Mouse (Mus musculus): ENCODE results near the gene Cyb561. TPM values are rescaled to one million over a fixed set of nuclear protein-coding genes. Genes with fewer than 3 reads are reported as not detected.

Gene Cyb561
- polyA plus RNA-seq, 1 experiment = 21.4 TPM

DNA sequence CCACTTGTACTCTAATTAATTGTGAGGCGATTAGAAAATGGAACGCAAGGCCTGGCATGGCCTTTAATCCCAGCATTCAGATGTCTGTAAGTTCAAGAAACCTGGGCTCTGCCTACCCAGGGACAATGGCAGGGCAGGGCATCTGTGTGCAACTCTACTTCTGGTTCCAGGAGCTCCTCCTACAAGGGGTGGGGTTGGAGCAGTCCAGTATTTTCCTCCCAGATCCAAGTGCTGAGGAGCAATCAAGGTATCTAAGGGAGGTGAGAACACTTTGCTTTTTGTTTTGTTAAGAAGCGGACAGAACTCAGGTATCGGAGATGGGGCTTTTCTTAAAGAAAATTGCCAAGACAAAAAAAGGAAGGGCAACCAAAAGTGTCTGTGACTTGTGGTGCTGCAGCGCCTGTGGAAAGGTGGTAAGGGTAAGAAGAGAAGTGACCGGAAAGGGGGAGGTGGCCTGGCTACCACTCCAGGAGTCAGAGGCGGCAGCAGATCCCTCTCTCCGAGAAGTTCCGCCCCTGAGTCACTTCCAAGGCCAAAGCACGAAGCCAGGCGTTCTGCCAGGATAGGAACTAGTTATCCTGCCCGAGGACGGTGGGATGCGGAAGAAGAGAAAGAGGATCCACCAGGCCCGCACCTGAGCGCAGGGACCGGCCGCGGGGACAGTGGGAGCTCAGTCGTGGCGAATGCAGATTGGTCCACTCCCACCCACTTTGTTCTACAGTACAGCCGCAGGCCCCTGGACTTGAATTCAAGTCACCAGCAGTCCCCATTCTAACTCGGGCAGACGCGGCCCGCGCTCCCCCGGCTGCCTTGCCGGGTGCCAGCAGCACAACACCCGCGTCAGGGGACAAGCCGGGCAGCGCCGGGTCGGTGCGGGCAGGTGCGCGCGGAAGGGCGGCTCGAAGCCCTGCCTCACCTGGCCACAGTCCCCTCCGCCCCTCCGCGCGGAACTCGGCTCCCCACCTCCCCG, 9.7 kb downstream of the Cyb561 start:
- H3K9ac ChIP-seq (ENCODE audit: low read depth, poor library complexity, severe bottlenecking) = peak overlapping the region; percentile 85
- no peaks in the 10 kb centered on the region for H3K27me3 ChIP-seq (ENCODE audit: control insufficient read depth, insufficient read depth, low read length, poor library complexity, severe bottlenecking)
- no peak for TF ChIP-seq CTCF (IDR thresholded peaks at IDR 0.05; ENCODE audit: low read depth, low read length)
- TF ChIP-seq EP300 (IDR thresholded peaks at IDR 0.05; ENCODE audit: insufficient read depth, low read depth, low read length) = no peak
- TF ChIP-seq POLR2A (IDR thresholded peaks at IDR 0.05; ENCODE audit: insufficient read depth, low read length) = no peak
- no peaks in the 10 kb centered on the region for H3K4me1 ChIP-seq (ENCODE audit: control insufficient read depth, insufficient read depth, low read length)
- no peaks in the 10 kb centered on the region for H3K9me3 ChIP-seq (replicated peaks; ENCODE audit: control insufficient read depth, insufficient read depth, low read length, poor library complexity, severe bottlenecking)
- H3K4me3 ChIP-seq (ENCODE audit: low read depth, low read length) = peak overlapping the region; percentile 86
- H3K36me3 ChIP-seq (ENCODE audit: control insufficient read depth, insufficient read depth, low read length, poor library complexity, severe bottlenecking) = no peaks in the 10 kb centered on the region
- H3K27ac ChIP-seq (ENCODE audit: insufficient read depth, low read length) = no peak overlapping the region

DNA sequence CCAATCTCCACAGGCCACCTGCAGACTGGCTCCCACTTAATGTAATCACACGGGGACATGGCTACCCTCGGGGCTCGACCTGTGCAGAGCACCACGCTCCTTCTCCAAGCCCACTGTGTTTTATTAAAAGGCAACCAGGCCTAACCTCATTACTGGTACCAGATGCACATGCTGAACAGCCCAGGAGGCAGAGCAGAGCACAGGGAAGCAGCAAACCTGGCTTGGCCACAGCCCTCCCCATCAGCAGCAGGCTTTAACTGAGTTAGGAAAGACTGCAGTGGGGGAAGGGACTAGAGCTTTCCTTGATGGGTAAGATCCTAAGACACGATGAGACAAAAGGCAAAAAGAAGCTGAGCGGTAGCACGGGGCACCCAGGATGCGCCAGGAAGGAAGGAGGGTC, 11.2 kb downstream of the Cyb561 start:
- TF ChIP-seq CTCF (IDR thresholded peaks at IDR 0.05; ENCODE audit: low read depth, low read length) (no peak), EP300 (IDR thresholded peaks at IDR 0.05; ENCODE audit: insufficient read depth, low read depth, low read length) (no peak), POLR2A (IDR thresholded peaks at IDR 0.05; ENCODE audit: insufficient read depth, low read length) (no peak)
- Histone ChIP-seq H3K4me3 (ENCODE audit: low read depth, low read length) (no peak overlapping the region), H3K27me3 (ENCODE audit: control insufficient read depth, insufficient read depth, low read length, poor library complexity, severe bottlenecking) (no peaks in the 10 kb centered on the region), H3K9me3 (replicated peaks; ENCODE audit: control insufficient read depth, insufficient read depth, low read length, poor library complexity, severe bottlenecking) (no peaks in the 10 kb centered on the region), H3K36me3 (ENCODE audit: control insufficient read depth, insufficient read depth, low read length, poor library complexity, severe bottlenecking) (no peaks in the 10 kb centered on the region), H3K9ac (ENCODE audit: low read depth, poor library complexity, severe bottlenecking) (no peak overlapping the region), H3K27ac (ENCODE audit: insufficient read depth, low read length) (no peak overlapping the region), H3K4me1 (ENCODE audit: control insufficient read depth, insufficient read depth, low read length) (no peaks in the 10 kb centered on the region)

DNA sequence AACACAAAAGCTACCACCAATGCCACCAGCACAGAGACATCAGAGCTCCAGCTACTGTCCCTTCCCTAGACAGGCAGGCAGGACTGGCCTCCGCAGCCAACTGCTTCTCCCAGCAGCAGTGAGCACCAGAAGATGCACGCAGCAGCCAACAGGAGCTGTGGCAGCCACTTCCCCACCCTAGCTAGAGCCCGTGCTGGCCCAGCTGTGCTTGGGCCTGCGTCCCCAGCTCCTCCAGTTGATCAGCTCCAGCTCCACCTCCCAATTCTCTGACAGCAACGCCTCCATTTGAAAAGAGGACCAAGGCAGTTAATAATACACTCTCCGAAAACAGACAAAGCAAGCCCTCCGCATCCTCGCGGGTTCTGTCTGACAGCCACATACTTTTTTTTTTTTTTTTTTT, 14.4 kb downstream of the Cyb561 start:
- Histone ChIP-seq H3K4me1 (ENCODE audit: control insufficient read depth, insufficient read depth, low read length) (no peaks in the 10 kb centered on the region), H3K27ac (ENCODE audit: insufficient read depth, low read length) (no peak overlapping the region), H3K9me3 (replicated peaks; ENCODE audit: control insufficient read depth, insufficient read depth, low read length, poor library complexity, severe bottlenecking) (no peaks in the 10 kb centered on the region), H3K27me3 (ENCODE audit: control insufficient read depth, insufficient read depth, low read length, poor library complexity, severe bottlenecking) (no peaks in the 10 kb centered on the region), H3K36me3 (ENCODE audit: control insufficient read depth, insufficient read depth, low read length, poor library complexity, severe bottlenecking) (no peaks in the 10 kb centered on the region), H3K4me3 (ENCODE audit: low read depth, low read length) (no peak overlapping the region; the same call in 1 of the 2 replicates), H3K9ac (ENCODE audit: low read depth, poor library complexity, severe bottlenecking) (no peak overlapping the region)
- TF ChIP-seq EP300 (IDR thresholded peaks at IDR 0.05; ENCODE audit: insufficient read depth, low read depth, low read length) (no peak), CTCF (IDR thresholded peaks at IDR 0.05; ENCODE audit: low read depth, low read length) (no peak), POLR2A (IDR thresholded peaks at IDR 0.05; ENCODE audit: insufficient read depth, low read length) (no peak)

DNA sequence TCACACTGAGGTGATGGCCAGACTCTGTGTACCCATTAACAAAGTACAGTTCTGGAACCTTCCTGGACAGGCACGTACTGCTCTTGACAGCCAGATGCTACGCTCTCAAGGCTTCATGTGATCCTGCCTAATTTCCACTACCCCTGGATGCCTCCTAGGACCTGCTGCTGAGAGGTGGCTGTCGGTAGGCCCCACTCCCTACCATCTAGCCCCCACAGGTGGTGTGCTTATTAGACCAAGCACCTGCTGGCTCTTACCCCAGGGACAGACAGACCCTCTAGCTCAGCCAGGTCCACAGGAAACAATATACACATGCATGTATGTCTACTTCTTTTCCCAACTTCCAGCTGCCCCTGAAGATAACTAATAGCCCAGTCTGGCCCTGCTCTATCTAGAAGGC, 16.2 kb downstream of the Cyb561 start:
- Histone ChIP-seq H3K4me3 (ENCODE audit: low read depth, low read length) (no peak overlapping the region), H3K36me3 (ENCODE audit: control insufficient read depth, insufficient read depth, low read length, poor library complexity, severe bottlenecking) (no peaks in the 10 kb centered on the region), H3K27ac (ENCODE audit: insufficient read depth, low read length) (no peak overlapping the region), H3K27me3 (ENCODE audit: control insufficient read depth, insufficient read depth, low read length, poor library complexity, severe bottlenecking) (no peaks in the 10 kb centered on the region), H3K9me3 (replicated peaks; ENCODE audit: control insufficient read depth, insufficient read depth, low read length, poor library complexity, severe bottlenecking) (no peaks in the 10 kb centered on the region), H3K4me1 (ENCODE audit: control insufficient read depth, insufficient read depth, low read length) (no peaks in the 10 kb centered on the region), H3K9ac (ENCODE audit: low read depth, poor library complexity, severe bottlenecking) (no peak overlapping the region)
- no peak for TF ChIP-seq POLR2A (IDR thresholded peaks at IDR 0.05; ENCODE audit: insufficient read depth, low read length)

DNA sequence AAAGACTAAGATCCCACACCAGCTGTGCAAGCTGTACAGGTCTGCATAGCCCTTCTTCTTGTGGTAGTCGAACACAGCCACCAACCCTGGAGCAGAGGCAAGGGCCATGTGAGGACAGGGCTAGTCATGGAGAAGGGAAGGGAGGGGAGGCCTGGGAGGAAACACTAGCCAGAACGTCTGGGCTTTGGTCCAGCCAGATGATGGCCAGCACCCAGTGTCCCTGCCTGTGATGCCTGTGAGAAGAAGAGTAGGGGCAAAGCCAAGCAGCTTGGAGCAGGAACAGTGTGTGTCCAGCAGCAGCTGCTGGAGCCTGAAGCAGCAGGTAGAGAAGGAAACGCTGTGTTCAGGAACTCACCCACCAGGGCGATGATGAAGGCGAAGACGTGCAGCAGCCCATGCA, 16.9 kb downstream of the Cyb561 start:
- Histone ChIP-seq H3K9ac (ENCODE audit: low read depth, poor library complexity, severe bottlenecking) (no peak overlapping the region), H3K27me3 (ENCODE audit: control insufficient read depth, insufficient read depth, low read length, poor library complexity, severe bottlenecking) (no peaks in the 10 kb centered on the region), H3K4me3 (ENCODE audit: low read depth, low read length) (no peak overlapping the region), H3K36me3 (ENCODE audit: control insufficient read depth, insufficient read depth, low read length, poor library complexity, severe bottlenecking) (no peaks in the 10 kb centered on the region), H3K4me1 (ENCODE audit: control insufficient read depth, insufficient read depth, low read length) (no peaks in the 10 kb centered on the region), H3K27ac (ENCODE audit: insufficient read depth, low read length) (no peak overlapping the region), H3K9me3 (replicated peaks; ENCODE audit: control insufficient read depth, insufficient read depth, low read length, poor library complexity, severe bottlenecking) (no peaks in the 10 kb centered on the region)
- TF ChIP-seq POLR2A (IDR thresholded peaks at IDR 0.05; ENCODE audit: insufficient read depth, low read length) (no peak), CTCF (IDR thresholded peaks at IDR 0.05; ENCODE audit: low read depth, low read length) (no peak), EP300 (IDR thresholded peaks at IDR 0.05; ENCODE audit: insufficient read depth, low read depth, low read length) (no peak)

DNA sequence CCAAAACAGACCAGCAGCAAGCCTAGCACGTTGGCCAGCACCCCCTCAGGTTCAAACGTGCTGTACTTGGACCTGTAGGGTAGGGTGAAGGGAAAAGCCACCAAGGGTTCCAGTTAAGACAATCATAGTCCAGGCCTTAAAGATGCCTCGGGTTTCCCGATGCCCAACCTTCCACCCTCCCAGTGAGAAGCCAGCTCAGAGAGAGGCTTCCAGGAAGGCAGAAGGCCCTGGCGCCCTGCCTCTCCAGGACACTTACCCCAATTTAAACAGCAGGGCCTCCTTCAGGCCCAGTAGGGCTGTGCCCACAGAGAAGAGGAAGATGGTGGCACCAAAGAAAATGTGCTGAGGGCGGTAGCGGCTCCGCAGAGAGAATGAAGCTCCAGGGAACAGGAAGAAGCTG, 17.6 kb downstream of the Cyb561 start:
- Histone ChIP-seq H3K4me1 (ENCODE audit: control insufficient read depth, insufficient read depth, low read length) (no peaks in the 10 kb centered on the region), H3K9me3 (replicated peaks; ENCODE audit: control insufficient read depth, insufficient read depth, low read length, poor library complexity, severe bottlenecking) (no peaks in the 10 kb centered on the region), H3K27ac (ENCODE audit: insufficient read depth, low read length) (no peak overlapping the region), H3K4me3 (ENCODE audit: low read depth, low read length) (no peak overlapping the region), H3K9ac (ENCODE audit: low read depth, poor library complexity, severe bottlenecking) (no peak overlapping the region), H3K36me3 (ENCODE audit: control insufficient read depth, insufficient read depth, low read length, poor library complexity, severe bottlenecking) (no peaks in the 10 kb centered on the region), H3K27me3 (ENCODE audit: control insufficient read depth, insufficient read depth, low read length, poor library complexity, severe bottlenecking) (no peaks in the 10 kb centered on the region)
- no peak for TF ChIP-seq POLR2A (IDR thresholded peaks at IDR 0.05; ENCODE audit: insufficient read depth, low read length)
- TF ChIP-seq CTCF (IDR thresholded peaks at IDR 0.05; ENCODE audit: low read depth, low read length) = no peak
- no peak for TF ChIP-seq EP300 (IDR thresholded peaks at IDR 0.05; ENCODE audit: insufficient read depth, low read depth, low read length)

All from ES-Bruce4 (cell line).